Mouse (Mus musculus) C2C12 (cell line): ENCODE data around the gene Itch. TPM values are rescaled to one million over a fixed set of nuclear protein-coding genes. Genes with fewer than 3 reads are reported as not detected.

ENCODE experiments used
- H3K27me3 ChIP-seq: one replicate; pipeline ENCODE4 v1.6.1; 2011; ENCODE audit not compliant: control insufficient read depth, insufficient read depth, insufficient read length
- H3K36me3 ChIP-seq: one replicate; pipeline ENCODE4 v1.6.1; 2011; ENCODE audit not compliant: control insufficient read depth, insufficient read depth
- H3K4me3 ChIP-seq: one replicate; pipeline ENCODE4 v1.5.1; 2011; ENCODE audit warnings: mild to moderate bottlenecking, control low read depth; ENCODE audit not compliant: poor library complexity, insufficient read depth, severe bottlenecking
- H3K79me2 ChIP-seq: one replicate; pipeline ENCODE4 v1.6.1; 2011; ENCODE audit not compliant: control insufficient read depth, insufficient read depth
- H3K79me3 ChIP-seq: one replicate; pipeline ENCODE4 v1.6.1; 2011; ENCODE audit warnings: low read depth, control low read depth
- H3ac ChIP-seq: one replicate; pipeline ENCODE3; 2011; ENCODE audit warnings: low read depth; ENCODE audit not compliant: control insufficient read depth, insufficient read length
- CEBPB ChIP-seq: IDR thresholded peaks from one replicate; pipeline ENCODE4 v1.6.1; 2011; ENCODE audit warnings: low read depth, mild to moderate bottlenecking, control low read depth, moderate library complexity
- CTCF ChIP-seq: IDR thresholded peaks from one replicate; pipeline ENCODE4 v1.5.1; 2011; ENCODE audit not compliant: control insufficient read depth, insufficient read depth, insufficient read length
- FOSL1 ChIP-seq: IDR thresholded peaks from one replicate; pipeline ENCODE4 v1.8.0; 2011; ENCODE audit warnings: mild to moderate bottlenecking, low read length; ENCODE audit not compliant: poor library complexity, insufficient read depth, severe bottlenecking
- MAX ChIP-seq: IDR thresholded peaks from one replicate; pipeline ENCODE4 v1.6.1; 2011; ENCODE audit warnings: mild to moderate bottlenecking, control low read depth
- MYOD1 ChIP-seq: IDR thresholded peaks from one replicate; pipeline ENCODE4 v1.6.1; 2011; ENCODE audit warnings: low read depth; ENCODE audit not compliant: control insufficient read depth, insufficient read length
- MYOG ChIP-seq: IDR thresholded peaks from one replicate; pipeline ENCODE4 v1.6.1; 2011; ENCODE audit not compliant: control insufficient read depth, insufficient read length; ENCODE audit errors: extremely low read depth
- USF1 ChIP-seq: IDR thresholded peaks from one replicate; pipeline ENCODE4 v1.6.1; 2011; ENCODE audit warnings: low read depth, mild to moderate bottlenecking, control low read depth, moderate library complexity
- polyA plus RNA-seq: library from polyadenylated mRNA; unstranded; fragments of >200 nt; fragmentation: generic; extraction: Trizol; gene quantifications from one replicate; pipeline ENCODE4 v1.2.1, GENCODE M21; 2012; ENCODE audit warnings: missing spikeins

Gene Itch
- polyA plus RNA-seq, 1 experiment, result 7.9 TPM

DNA sequence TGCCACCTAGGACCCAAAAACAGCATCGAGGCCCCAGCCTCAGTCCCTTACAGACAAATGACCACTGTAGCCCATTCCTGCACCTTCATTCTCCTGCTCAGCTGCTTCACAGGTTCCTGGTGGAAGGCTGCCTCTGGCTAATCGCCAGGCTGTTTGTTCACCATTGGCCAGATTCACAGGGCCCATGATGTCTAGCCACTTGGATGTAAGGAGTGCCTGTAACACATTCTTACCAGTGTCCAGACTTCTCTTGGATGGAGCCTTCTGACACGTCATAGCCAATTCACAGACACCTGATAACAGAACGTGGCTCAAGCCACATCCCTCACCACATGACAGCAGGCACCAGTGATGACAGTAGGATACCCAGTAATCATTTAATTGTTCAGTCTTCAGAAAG is 112.9 kb downstream of the Itch start:
- peaks cover 6% of the 10 kb centered on the region for H3K79me3 ChIP-seq
- peaks cover 7% of the 10 kb centered on the region for H3K79me2 ChIP-seq
- no peak for TF ChIP-seq MYOG
- no peak for TF ChIP-seq MYOD1
- no peak for TF ChIP-seq FOSL1
- TF ChIP-seq MAX, result no peak
- no peak for TF ChIP-seq USF1
- TF ChIP-seq CTCF, result no peak
- TF ChIP-seq CEBPB, result no peak
- peaks cover 82% of the 10 kb centered on the region for H3K36me3 ChIP-seq
- no peaks in the 10 kb centered on the region for H3K27me3 ChIP-seq
- H3K4me3 ChIP-seq, result no peak overlapping the region
- no peak overlapping the region for H3ac ChIP-seq

DNA sequence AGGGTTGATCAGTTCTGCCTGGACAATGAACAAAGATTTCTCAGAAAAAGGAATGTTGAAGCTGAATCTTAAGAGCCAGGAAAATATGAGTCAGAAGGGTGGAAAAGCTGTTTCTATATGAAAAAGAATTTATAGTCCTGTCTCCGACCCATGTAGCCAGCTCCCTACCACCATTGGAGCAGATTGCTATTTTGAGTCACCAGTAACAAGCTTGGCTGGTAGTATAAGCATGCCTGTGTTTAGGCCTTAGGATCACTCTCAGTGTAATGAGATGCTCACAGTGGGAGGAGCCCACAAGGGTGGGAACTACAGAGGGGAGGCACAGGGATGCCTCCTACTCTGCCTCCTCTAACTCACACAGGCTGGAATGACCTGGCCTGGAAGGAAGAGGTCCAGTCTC is 114.9 kb downstream of the Itch start:
- Histone ChIP-seq H3K79me2 (no peaks in the 10 kb centered on the region), H3K27me3 (no peaks in the 10 kb centered on the region), H3K4me3 (no peak overlapping the region), H3K79me3 (no peaks in the 10 kb centered on the region), H3ac (no peak overlapping the region), H3K36me3 (peaks cover 78% of the 10 kb centered on the region)
- TF ChIP-seq FOSL1, result no peak
- TF ChIP-seq MYOG, result no peak
- TF ChIP-seq USF1, result no peak
- no peak for TF ChIP-seq MYOD1
- TF ChIP-seq MAX, result no peak

DNA sequence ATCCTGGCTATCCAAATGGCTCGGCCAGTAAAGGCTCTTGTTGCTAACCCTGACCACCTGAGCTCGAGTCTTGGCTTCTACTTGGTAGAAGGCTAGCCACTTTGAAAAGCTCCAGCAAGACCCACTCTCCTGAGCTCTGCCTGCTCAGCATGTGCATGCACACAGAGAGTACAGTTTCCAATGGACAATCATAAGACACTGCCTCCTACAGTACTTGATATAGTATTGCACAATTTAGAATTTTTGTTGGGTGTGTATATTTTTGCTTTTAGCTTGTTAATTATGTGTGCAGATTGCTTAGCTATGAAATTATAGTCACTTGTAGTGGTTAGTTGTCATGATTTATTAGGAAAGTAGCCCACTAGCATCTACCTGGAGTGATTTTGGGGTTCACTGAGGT is 115.4 kb downstream of the Itch start:
- H3K36me3 ChIP-seq, result peaks cover 73% of the 10 kb centered on the region
- no peaks in the 10 kb centered on the region for H3K79me2 ChIP-seq
- TF ChIP-seq CTCF, result no peak
- no peak overlapping the region for H3K4me3 ChIP-seq
- no peak overlapping the region for H3ac ChIP-seq
- H3K79me3 ChIP-seq, result no peaks in the 10 kb centered on the region
- H3K27me3 ChIP-seq, result no peaks in the 10 kb centered on the region

DNA sequence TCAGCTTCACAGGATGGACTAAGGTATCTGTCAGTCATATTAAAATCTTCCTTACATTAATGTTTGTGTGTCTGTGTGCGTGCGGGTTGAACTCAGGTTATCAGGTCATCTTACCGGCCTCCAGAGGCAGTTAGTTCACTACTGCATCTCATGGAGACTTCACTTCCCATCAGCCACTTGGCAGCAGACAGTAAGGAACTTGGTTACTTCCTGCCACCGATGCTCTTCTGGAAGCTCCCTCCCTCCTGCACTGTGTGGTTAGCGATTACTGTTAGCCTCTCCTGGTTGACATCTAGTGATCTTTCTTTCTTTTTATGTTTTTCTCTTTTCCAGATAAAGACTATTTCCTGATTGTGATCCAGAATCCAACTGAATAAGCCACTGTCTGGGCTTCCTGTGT is 116.3 kb downstream of the Itch start:
- TF ChIP-seq MYOG, result no peak
- no peak for TF ChIP-seq MYOD1
- TF ChIP-seq CTCF, result no peak
- no peak for TF ChIP-seq FOSL1
- no peak for TF ChIP-seq CEBPB
- no peak for TF ChIP-seq USF1
- H3K79me2 ChIP-seq, result no peaks in the 10 kb centered on the region
- no peak overlapping the region for H3ac ChIP-seq
- H3K27me3 ChIP-seq, result no peaks in the 10 kb centered on the region
- no peak overlapping the region for H3K4me3 ChIP-seq
- peaks cover 64% of the 10 kb centered on the region for H3K36me3 ChIP-seq
- H3K79me3 ChIP-seq, result no peaks in the 10 kb centered on the region

DNA sequence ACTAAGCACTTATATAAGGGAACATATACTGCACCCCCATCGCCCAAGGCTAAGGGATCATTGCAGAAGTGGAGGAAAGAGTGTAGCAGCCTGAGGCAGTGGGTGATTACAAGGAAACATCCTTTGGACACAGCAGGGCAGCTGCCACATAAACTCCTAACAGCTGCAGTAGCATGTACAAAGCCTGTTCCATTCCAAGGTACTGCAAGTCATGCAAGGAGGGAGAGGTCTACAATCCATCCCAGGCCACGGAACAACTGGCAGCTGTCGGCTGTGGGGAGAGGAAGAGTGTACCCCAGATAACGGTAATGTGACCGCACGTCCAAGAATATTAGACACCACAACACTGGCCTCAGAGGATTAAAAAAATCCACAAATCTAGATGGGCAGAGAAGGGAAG is 132.2 kb downstream of the Itch start:
- Histone ChIP-seq H3ac (no peak overlapping the region), H3K36me3 (no peaks in the 10 kb centered on the region), H3K79me2 (no peaks in the 10 kb centered on the region), H3K79me3 (no peaks in the 10 kb centered on the region), H3K4me3 (no peak overlapping the region), H3K27me3 (no peaks in the 10 kb centered on the region)
- no peak for TF ChIP-seq MYOD1
- no peak for TF ChIP-seq FOSL1
- no peak for TF ChIP-seq CTCF
- no peak for TF ChIP-seq MYOG

DNA sequence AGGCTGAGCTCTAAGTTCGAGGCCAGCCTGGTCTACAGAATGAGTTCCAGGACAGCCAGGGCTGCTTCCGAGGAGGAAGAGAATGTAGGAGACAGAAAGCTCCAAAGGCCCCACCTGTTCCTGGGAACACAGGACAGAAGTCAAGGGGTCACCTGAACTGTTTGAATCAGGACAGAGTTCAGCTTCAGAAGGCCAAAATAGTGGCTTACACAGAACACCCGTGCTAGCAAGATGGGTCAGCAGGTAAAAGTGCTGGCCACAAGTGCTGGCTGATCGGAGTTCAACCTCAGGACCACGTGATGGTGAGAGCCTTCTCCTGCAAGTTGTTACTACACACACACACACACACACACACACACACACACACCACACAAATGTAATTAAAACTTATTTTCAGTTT is 133.6 kb downstream of the Itch start:
- H3K27me3 ChIP-seq, result no peaks in the 10 kb centered on the region
- no peaks in the 10 kb centered on the region for H3K79me3 ChIP-seq
- no peaks in the 10 kb centered on the region for H3K36me3 ChIP-seq
- H3ac ChIP-seq, result no peak overlapping the region
- TF ChIP-seq MYOG (no peak), CTCF (no peak)
- no peak overlapping the region for H3K4me3 ChIP-seq
- no peaks in the 10 kb centered on the region for H3K79me2 ChIP-seq

DNA sequence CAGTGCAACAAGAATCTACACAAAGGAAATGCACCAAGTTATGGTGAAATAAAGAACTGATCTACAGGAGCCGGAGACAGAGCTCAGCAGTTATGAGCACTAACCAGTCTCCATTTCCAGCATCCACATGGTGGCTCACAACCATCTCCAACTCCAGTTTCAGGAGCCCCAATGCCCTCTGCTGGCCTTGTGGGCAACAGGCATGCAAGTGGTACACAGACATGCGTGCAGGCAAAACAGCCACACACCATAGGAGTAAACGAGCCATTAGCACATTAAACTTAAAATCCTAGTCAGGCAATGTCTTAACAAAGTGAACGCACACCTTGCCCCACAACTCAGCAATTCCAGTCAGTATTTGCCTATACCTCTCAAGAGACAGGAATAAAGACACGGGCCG is 138.6 kb downstream of the Itch start:
- TF ChIP-seq CTCF, result peak; percentile 40
- no peak for TF ChIP-seq CEBPB
- Histone ChIP-seq H3K36me3 (no peaks in the 10 kb centered on the region), H3K4me3 (no peak overlapping the region), H3K79me2 (no peaks in the 10 kb centered on the region), H3K79me3 (no peaks in the 10 kb centered on the region), H3ac (no peak overlapping the region), H3K27me3 (no peaks in the 10 kb centered on the region)
